Mouse (Mus musculus): ENCODE measurements around the gene Dennd1b. TPM values are rescaled to one million over a fixed set of nuclear protein-coding genes. Genes with fewer than 3 reads are reported as not detected.

Gene Dennd1b
- polyA plus RNA-seq, 1 experiment from 2014 or later: 12.6 TPM

- Histone ChIP-seq H3K36me3 (ENCODE audit: insufficient read depth, low read length) (no peaks in the 10 kb centered on the region), H3K27me3 (replicated peaks; ENCODE audit: insufficient read depth, low read length) (no peaks in the 10 kb centered on the region), H3K9me3 (ENCODE audit: low read length) (no peaks in the 10 kb centered on the region), H3K9ac (replicated peaks; ENCODE audit: low read depth) (no peak overlapping the region), H3K4me1 (ENCODE audit: insufficient read depth, low read depth, low read length) (no peaks in the 10 kb centered on the region), H3K27ac (ENCODE audit: low read length) (no peak overlapping the region), H3K4me2 (replicated peaks; ENCODE audit: low read depth, low read length) (no peak overlapping the region), H3K4me3 (ENCODE audit: low read depth, low read length) (no peak overlapping the region)
- TF ChIP-seq CTCF (IDR thresholded peaks at IDR 0.05) (peak; percentile 51), EP300 (IDR thresholded peaks at IDR 0.05) (no peak)
- DNase-seq (ENCODE audit: low spot score) (no peak), ATAC-seq (peak; percentile 33; the same call in 1 of the 2 replicates)
- WGBS: 43% methylated on average over 3 of the region's 3 CpGs
Observed at GRCm38 (mm10) chr1:139161619-139162018, 198.4 kb downstream of the Dennd1b start.

- Histone ChIP-seq H3K9ac (replicated peaks; ENCODE audit: low read depth) (no peak overlapping the region), H3K9me3 (ENCODE audit: low read length) (no peaks in the 10 kb centered on the region), H3K36me3 (ENCODE audit: insufficient read depth, low read length) (no peaks in the 10 kb centered on the region), H3K4me3 (ENCODE audit: low read depth, low read length) (no peak overlapping the region), H3K4me1 (ENCODE audit: insufficient read depth, low read depth, low read length) (no peaks in the 10 kb centered on the region), H3K27me3 (replicated peaks; ENCODE audit: insufficient read depth, low read length) (no peaks in the 10 kb centered on the region), H3K4me2 (replicated peaks; ENCODE audit: low read depth, low read length) (no peak overlapping the region), H3K27ac (ENCODE audit: low read length) (no peak overlapping the region)
- ATAC-seq (peak; percentile 33; the same call in 1 of the 2 replicates), DNase-seq (ENCODE audit: low spot score) (peak; percentile 48)
- 35% methylated on average over 5 of the region's 5 CpGs for WGBS
- TF ChIP-seq CTCF (IDR thresholded peaks at IDR 0.05) (peak; percentile 72), EP300 (IDR thresholded peaks at IDR 0.05) (no peak)
Observed at GRCm38 (mm10) chr1:139162814-139163213, 199.6 kb downstream of the Dennd1b start.

GRCm38 (mm10) chr1:139174058-139174832 is 211.0 kb downstream of the Dennd1b start:
- peak; percentile 83 for DNase-seq (ENCODE audit: low spot score)
- TF ChIP-seq CTCF (IDR thresholded peaks at IDR 0.05) (no peak), EP300 (IDR thresholded peaks at IDR 0.05) (peak; percentile 64)
- Histone ChIP-seq H3K9ac (replicated peaks; ENCODE audit: low read depth) (no peak overlapping the region), H3K4me3 (ENCODE audit: low read depth, low read length) (no peak overlapping the region), H3K4me1 (ENCODE audit: insufficient read depth, low read depth, low read length) (no peaks in the 10 kb centered on the region), H3K9me3 (ENCODE audit: low read length) (no peaks in the 10 kb centered on the region), H3K4me2 (replicated peaks; ENCODE audit: low read depth, low read length) (no peak overlapping the region), H3K27ac (ENCODE audit: low read length) (peak overlapping the region; percentile 47; the same call in 1 of the 2 replicates), H3K27me3 (replicated peaks; ENCODE audit: insufficient read depth, low read length) (no peaks in the 10 kb centered on the region), H3K36me3 (ENCODE audit: insufficient read depth, low read length) (0 out of 2 replicates have a peak, but pooled peaks cover 4% of the 10 kb centered on the region)
- 51% methylated on average over 3 of the region's 3 CpGs for WGBS
- peak; percentile 66 for ATAC-seq

GRCm38 (mm10) chr1:139179707-139180106 is 216.5 kb downstream of the Dennd1b start:
- Histone ChIP-seq H3K4me1 (ENCODE audit: insufficient read depth, low read depth, low read length) (no peaks in the 10 kb centered on the region), H3K27ac (ENCODE audit: low read length) (no peak overlapping the region), H3K4me2 (replicated peaks; ENCODE audit: low read depth, low read length) (no peak overlapping the region), H3K4me3 (ENCODE audit: low read depth, low read length) (no peak overlapping the region), H3K9ac (replicated peaks; ENCODE audit: low read depth) (no peak overlapping the region), H3K9me3 (ENCODE audit: low read length) (no peaks in the 10 kb centered on the region), H3K36me3 (ENCODE audit: insufficient read depth, low read length) (no peaks in the 10 kb centered on the region), H3K27me3 (replicated peaks; ENCODE audit: insufficient read depth, low read length) (no peaks in the 10 kb centered on the region)
- 88% methylated on average over 1 of the region's 1 CpGs for WGBS
- DNase-seq (ENCODE audit: low spot score) (no peak), ATAC-seq (no peak)
- TF ChIP-seq EP300 (IDR thresholded peaks at IDR 0.05) (no peak), CTCF (IDR thresholded peaks at IDR 0.05) (no peak)

GRCm38 (mm10) chr1:139180481-139181149 is 217.4 kb downstream of the Dennd1b start:
- DNase-seq (ENCODE audit: low spot score) (no peak), ATAC-seq (no peak)
- no peak for TF ChIP-seq EP300 (IDR thresholded peaks at IDR 0.05)
- TF ChIP-seq CTCF (IDR thresholded peaks at IDR 0.05): no peak
- no peaks in the 10 kb centered on the region for H3K4me1 ChIP-seq (ENCODE audit: insufficient read depth, low read depth, low read length)
- H3K27me3 ChIP-seq (replicated peaks; ENCODE audit: insufficient read depth, low read length): no peaks in the 10 kb centered on the region
- H3K27ac ChIP-seq (ENCODE audit: low read length): no peak overlapping the region
- 41% methylated on average over 6 of the region's 6 CpGs for WGBS
- no peak overlapping the region for H3K4me3 ChIP-seq (ENCODE audit: low read depth, low read length)
- H3K36me3 ChIP-seq (ENCODE audit: insufficient read depth, low read length): no peaks in the 10 kb centered on the region
- no peak overlapping the region for H3K4me2 ChIP-seq (replicated peaks; ENCODE audit: low read depth, low read length)
- no peak overlapping the region for H3K9ac ChIP-seq (replicated peaks; ENCODE audit: low read depth)
- H3K9me3 ChIP-seq (ENCODE audit: low read length): no peaks in the 10 kb centered on the region

GRCm38 (mm10) chr1:139192635-139193034 is 229.4 kb downstream of the Dennd1b start:
- no peak overlapping the region for H3K4me3 ChIP-seq (ENCODE audit: low read depth, low read length)
- no peaks in the 10 kb centered on the region for H3K27me3 ChIP-seq (replicated peaks; ENCODE audit: insufficient read depth, low read length)
- ATAC-seq (no peak), DNase-seq (ENCODE audit: low spot score) (no peak)
- no peak overlapping the region for H3K9ac ChIP-seq (replicated peaks; ENCODE audit: low read depth)
- TF ChIP-seq CTCF (IDR thresholded peaks at IDR 0.05) (no peak), EP300 (IDR thresholded peaks at IDR 0.05) (no peak)
- H3K4me2 ChIP-seq (replicated peaks; ENCODE audit: low read depth, low read length): no peak overlapping the region
- no peaks in the 10 kb centered on the region for H3K9me3 ChIP-seq (ENCODE audit: low read length)
- H3K27ac ChIP-seq (ENCODE audit: low read length): no peak overlapping the region
- H3K36me3 ChIP-seq (ENCODE audit: insufficient read depth, low read length): no peaks in the 10 kb centered on the region
- WGBS: 85% methylated on average over 3 of the region's 3 CpGs
- no peaks in the 10 kb centered on the region for H3K4me1 ChIP-seq (ENCODE audit: insufficient read depth, low read depth, low read length)
